Mouse (Mus musculus) left cerebral cortex, adult 8-10 months (tissue): Measurements from ENCODE around the gene Acbd6. TPM values are rescaled to one million over a fixed set of nuclear protein-coding genes. Genes with fewer than 3 reads are reported as not detected.

Experiments used
- DNase-seq, 2 experiments: peaks; one replicate each; pipeline ENCODE4 v3.0.0; 2022; ENCODE audit warnings: low spot score in 2 of 2
- total RNA-seq, 4 experiments: library from RNA; stranded (reverse); gene quantifications; 2 replicates each; pipeline ENCODE4 v1.2.4; 2022

Gene Acbd6
- total RNA-seq, 4 experiments from 2014 or later: 88.2 to 109 (median 96.6) TPM

DNA sequence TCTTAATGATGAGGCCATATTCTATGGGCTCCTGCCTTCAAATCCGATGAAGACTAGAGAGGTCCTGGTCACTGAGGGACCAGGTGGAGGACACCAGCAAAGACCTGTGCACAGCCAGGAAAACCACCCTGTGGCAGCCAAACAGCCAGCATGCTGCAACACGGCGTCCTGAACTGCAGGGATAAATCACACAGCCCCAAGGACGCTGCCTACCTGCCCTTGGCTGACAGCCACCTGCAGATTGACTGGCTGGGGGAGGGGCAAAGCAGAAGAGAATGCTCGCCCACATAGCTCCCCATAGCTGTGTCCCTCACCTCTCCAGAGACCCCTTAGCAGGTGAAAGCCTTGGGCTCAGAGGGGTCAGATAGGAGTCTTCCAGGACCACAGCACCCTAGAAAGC, 162.1 kb downstream of the Acbd6 start:
- DNase-seq: no peak

DNA sequence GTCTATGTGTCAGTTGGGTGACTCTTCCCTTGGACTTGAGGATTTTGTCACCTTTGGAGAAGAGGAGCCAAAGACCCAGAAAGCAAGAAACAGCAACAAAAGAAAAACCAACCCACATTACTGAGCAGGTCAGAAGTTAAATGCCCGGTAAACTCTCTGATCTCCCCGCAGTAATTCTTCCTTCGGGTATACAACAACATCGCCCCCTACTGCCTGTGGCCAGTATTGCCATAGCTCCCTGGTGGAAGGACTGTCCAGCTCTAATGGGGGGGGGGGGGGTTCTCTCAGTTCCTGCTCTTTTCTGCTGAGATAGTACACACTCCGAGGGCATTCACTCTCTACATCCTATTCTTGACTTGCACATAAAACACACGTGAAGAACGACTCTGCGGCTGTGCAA, 163.5 kb downstream of the Acbd6 start:
- DNase-seq: peak in 1 of 2 experiments; percentile 49

DNA sequence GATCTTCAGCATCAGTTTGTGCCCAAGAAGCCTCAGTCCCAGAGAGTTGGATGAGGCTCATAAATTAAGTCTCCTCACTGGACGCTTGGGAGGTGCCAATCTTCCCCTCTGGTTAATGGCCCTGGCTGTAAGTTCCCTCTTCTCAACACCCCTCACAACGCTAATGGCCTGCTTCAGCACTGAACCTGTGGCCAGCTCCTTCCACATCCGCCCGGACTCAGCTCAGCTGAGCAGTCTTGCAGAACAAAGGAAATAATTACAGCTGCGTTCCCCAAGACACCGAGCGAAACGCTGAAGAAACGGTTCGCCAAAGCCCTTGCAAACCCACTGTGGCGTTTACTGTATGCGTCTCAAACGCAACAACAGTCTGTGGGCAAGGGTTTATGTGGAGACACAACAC, 164.3 kb downstream of the Acbd6 start:
- DNase-seq: no peak

DNA sequence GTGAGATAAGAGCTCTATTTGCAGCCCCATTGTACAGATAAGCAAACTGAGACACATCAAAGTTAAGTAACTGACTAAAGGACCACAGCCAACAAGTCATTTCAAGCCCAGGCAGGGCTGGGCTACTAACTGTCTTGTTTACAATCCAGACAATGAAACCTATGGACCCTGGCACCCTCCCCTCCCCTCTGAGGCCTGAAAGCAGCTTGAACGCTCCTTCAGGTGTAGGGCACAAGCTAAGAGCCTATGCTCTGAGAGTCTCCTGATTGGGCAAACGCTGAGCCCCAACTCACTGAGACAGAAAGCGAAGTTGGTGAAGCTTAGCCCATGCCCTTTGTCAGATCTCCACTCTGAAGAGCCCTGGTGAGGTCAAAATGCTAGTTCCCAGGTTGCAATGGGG, 166.4 kb downstream of the Acbd6 start:
- no peak for DNase-seq

DNA sequence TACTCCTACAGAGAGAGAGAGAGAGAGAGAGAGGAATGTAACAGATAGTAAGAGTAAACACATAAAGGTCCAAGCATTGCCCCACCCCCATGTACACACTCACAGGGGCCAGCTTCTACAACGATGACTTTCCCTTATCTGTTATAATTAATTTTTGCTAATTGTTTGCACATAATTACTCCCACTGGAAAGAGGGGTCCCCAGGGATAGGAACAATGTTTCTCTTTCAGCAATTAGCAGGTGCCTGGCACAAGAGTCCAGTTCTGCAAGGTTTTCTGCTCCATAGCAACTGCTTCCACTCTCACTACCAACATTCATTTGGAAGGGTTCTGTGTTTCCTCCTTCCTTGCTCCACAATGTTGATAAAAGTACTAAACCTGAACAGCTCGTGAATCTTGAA, 168.0 kb downstream of the Acbd6 start:
- DNase-seq: no peak

DNA sequence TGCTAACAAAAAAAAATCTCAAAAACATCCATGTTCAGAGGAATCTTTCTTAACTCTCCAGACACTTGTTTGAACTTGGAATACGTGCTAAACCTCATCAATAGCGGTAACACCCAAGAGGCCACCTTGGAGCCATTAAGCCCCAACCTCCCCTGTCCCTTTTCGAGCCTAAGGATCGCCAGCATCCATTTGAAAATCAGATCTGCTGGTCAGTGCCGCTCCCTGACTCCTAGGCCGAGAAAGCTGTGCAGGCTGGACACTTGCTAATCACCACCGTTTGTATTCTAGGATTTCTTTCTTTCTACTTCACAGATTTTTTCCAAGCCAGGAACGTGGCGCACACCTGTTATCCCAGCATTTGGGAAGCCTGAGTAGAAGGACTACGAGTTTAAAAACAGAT, 169.9 kb downstream of the Acbd6 start:
- no peak for DNase-seq

DNA sequence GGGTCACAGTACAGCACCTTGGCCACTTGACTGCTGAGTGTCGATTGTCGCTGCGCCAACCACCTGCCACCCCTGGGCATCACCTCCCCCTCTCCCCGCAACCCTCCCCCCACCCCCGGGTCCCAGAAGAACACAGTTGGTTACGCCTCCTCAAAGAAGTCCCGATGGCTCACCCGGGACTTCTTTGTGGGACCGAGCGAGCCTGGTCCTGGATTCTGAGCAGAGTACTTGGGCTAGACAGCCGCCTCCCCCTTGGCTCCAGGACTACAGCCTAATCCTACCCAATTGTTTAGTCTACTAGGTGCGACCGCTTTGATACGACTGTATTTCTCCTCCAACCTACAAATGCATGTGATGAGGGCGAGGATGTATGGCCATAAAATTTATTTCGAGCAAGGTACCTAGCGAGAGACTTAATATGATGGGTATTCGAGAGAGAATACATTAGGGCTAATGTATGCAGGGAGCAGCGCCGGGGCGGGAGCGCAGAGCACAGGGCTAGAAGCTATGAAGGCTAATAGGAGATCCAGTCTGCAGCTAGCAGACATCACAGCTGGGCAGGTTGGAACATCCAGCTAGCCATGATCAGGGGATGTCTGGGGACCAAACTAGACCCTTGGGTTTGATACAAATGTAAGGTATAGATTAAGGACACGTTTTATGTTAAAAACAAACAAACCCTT, 171.3 kb downstream of the Acbd6 start:
- no peak for DNase-seq

DNA sequence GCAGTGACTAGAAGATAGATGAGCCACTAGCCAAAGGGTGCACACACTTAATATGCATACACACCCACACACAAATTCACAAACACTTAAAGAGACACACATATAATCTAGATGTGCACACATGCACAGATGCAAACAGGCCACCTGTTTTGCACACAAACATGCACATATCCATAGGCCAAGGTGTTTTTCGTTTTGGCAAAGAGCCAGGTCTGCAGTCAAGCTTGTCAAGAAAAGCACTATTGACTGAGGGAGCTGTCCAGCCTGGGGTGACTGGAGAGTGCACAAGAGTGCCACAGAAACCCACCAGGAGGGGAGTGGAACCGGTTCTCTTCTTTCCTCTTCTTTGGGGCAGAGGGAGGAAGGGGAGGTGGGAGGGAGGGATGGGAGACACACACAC, 173.2 kb downstream of the Acbd6 start:
- no peak for DNase-seq

DNA sequence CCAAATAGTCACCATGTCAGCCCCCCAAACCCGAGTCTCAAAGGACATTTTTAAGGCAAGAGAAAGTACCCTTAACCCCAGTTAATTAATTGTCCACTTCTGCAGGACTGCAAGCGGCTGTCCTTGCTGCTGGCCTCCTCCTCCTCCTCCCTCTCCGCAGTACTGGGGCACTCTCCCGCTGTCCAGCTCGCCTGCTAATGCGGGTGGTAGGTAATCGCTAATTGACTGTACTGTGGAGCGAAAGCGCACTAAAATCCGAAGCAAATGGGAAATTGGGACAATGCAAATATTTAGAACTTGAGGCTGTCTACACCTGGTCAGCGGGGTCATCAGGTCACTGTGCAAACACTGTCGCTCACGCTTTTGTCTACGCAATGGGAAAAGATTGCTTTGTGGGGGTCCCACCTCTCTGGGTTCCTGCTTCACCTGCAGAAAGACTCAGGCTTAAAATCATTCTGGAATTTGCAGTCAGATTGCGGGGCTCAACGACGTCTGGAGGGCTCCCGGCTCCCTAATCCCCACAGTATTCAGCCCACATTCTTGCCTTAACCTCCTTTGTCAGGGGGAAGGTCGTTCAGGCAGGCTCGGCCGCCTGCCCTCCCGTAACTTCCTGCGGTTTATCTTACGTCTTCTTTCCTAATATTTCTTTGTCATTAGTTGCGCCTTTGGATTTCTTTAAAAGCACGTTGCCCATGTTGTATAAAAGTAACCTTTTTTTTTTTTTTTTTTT, 178.3 kb downstream of the Acbd6 start:
- DNase-seq: no peak

DNA sequence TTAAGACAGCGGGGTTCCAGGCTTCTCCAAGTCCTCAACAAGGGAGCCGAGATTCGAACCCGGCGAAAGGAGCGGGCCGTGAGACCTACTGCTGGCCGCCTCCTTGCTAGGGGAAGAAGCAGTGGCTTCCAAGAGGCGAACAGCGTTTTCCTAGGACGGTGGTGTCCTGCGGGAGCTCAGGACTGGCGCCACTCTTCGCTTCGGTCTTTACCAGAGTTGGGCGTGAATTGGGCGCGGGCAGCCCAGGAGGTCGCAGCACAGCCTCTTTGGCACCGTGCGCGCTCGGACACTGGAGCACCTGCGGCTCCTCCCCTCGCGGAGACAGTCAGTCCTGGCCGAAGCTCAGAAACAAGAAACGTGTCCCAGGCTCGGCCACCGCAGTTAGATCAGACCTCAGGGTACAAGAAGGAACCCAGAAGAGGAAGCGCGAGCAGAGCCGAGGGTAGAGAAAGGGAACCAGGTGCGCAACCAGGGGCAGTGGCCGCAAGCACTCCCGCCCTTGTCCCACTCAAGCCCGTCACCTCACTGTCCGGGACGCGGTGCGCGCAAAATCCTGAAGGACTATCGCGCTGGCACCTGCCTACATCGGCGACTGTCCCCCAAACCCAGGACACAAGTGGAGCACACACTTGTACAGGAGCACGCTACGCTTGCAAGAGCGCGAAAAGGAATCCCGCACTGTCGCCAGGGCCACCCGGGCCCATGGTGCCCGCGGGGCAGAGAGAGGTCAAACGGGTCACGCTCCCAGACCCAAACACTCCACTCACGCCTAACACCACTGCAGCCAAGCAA, 179.3 kb downstream of the Acbd6 start:
- no peak for DNase-seq

DNA sequence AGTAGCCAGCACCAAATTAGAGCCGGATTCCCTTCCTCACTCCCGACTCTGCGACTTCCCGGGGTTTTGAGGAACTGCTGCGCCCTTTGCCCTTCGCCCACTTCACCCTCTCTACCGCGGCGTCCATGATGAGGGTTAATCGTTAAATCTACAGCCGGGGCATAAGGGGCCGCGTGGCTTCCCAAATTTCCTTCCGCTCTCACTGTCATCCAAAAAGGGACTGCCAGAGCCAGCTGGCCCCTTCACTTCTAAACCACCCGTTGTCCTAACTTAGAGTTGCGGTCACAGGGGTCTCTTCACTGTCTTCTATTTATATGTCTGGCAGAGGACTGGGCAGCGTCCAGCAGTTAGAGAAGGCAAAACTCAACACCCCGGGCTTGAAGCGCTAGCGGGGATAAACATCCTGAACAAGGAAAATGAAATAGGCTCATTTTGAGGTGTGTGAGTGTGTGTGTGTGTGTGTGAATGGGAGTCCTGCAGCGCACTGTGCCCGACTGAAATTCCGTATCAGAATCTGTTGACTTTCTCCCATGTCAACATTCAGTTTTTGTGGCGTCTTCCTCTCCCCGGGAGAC, 180.0 kb downstream of the Acbd6 start:
- DNase-seq: no peak

Other genes with a start within 250 kb of the Acbd6 start
- gene Xpr1, start 140.7 kb upstream of the Acbd6 start, total RNA-seq: 10 to 100 TPM; 86.6 to 97.3 (median 93.7) TPM
- gene Lhx4, start 193.6 kb downstream of the Acbd6 start, total RNA-seq: not detected